Mouse (Mus musculus): ENCODE data around the gene Shisa9.

DNA sequence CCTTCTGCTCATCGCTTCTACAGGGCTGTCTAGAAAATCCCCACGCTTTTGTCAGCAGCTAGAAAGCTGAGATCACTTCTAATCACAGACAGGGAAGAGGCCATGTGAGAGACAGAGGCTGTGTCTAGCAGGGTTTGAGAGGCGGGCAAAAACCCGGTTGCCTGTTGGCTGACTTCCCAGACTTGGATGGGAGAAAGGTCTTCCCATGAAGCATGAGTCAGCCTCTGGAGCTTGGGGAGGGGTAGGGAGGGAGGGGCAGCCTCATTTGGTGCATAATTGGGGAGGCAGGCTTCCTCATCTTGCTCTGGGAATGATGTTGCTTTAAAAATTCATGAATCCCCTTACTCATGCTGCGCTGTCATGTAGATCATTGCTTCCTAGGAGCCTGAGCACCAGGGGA lies 57.0 kb downstream of the Shisa9 start:
- TF ChIP-seq CTCF (IDR thresholded peaks at IDR 0.05; ENCODE audit: low read depth) (no peak), EP300 (IDR thresholded peaks at IDR 0.05; ENCODE audit: low read depth) (no peak)

All from liver, embryonic 14.5 days (tissue).